Mouse (Mus musculus): ENCODE measurements around the gene Hemk1.

DNA sequence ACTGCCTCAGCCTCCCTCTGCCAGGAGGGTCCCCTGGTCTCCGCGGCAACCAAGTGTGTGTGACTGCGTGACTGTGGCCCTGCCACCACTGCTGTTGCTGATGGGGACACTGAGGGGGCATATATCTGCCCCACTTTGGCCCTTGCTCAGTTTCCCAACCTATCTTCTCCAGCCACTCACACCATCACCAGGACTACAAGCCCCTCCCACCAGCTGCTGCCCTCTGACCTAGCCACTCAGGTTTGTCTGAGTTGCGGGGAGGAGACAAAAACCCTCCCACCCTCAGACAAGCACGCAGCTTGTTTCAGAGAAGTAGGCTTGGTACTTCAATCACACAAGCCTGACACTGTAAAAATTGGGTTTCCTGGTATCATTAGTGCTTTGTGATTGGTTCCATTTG is 37.3 kb upstream of the Hemk1 start:
- TF ChIP-seq CHD2 (IDR thresholded peaks at IDR 0.05; ENCODE audit: low read depth, low read length), result no peak
- TF ChIP-seq ZNF384 (IDR thresholded peaks at IDR 0.05; ENCODE audit: low read depth, low read length), result no peak

Data from ES-E14 (cell line).